Mouse (Mus musculus): ENCODE measurements around the gene Slc38a5. TPM values are rescaled to one million over a fixed set of nuclear protein-coding genes. Genes with fewer than 3 reads are reported as not detected.

Slc38a5 gene
- polyA plus RNA-seq (2016; fragmentation: Nextera tagmentation; extraction: Ambion mirVana) = 6.4 and 6.9 TPM in 2 replicates

GRCm38 (mm10) chrX:8271083-8271820 is at the start of gene Slc38a5:
Slc38a5 (plus strand) TSS chrX:8271133.
- H3K4me2 ChIP-seq (replicated peaks) = peak within 1 kb of the TSS; percentile 43
- H3K27me3 ChIP-seq (replicated peaks) = no peaks in the 10 kb centered on the region
- H3K4me3 ChIP-seq = no peak within 1 kb of the TSS
- ATAC-seq (ENCODE audit: low FRiP score, low read depth) = no peak
- no peak within 1 kb of the TSS for H3K27ac ChIP-seq
- WGBS = 10% methylated on average over 10 of the region's 15 CpGs
- H3K9ac ChIP-seq = no peak within 1 kb of the TSS
- H3K36me3 ChIP-seq = no peaks in the 10 kb centered on the region
- no peaks in the 10 kb centered on the region for H3K4me1 ChIP-seq
- H3K9me3 ChIP-seq = no peaks in the 10 kb centered on the region

- ATAC-seq (ENCODE audit: low FRiP score, low read depth) = no peak
- H3K27ac ChIP-seq = no peak overlapping the region
- H3K36me3 ChIP-seq = no peaks in the 10 kb centered on the region
- WGBS = 74% methylated on average over 3 of the region's 3 CpGs
- no peak overlapping the region for H3K4me2 ChIP-seq (replicated peaks)
- no peak overlapping the region for H3K4me3 ChIP-seq
- no peaks in the 10 kb centered on the region for H3K9me3 ChIP-seq
- H3K9ac ChIP-seq = no peak overlapping the region
- H3K27me3 ChIP-seq (replicated peaks) = no peaks in the 10 kb centered on the region
- H3K4me1 ChIP-seq = no peaks in the 10 kb centered on the region
These were observed 48.6 kb upstream of the Slc38a5 start for GRCm38 (mm10) chrX:8222296-8222677.

- Histone ChIP-seq H3K9ac (no peak overlapping the region), H3K4me1 (no peaks in the 10 kb centered on the region), H3K4me2 (replicated peaks) (no peak overlapping the region), H3K9me3 (no peaks in the 10 kb centered on the region), H3K27ac (no peak overlapping the region), H3K36me3 (no peaks in the 10 kb centered on the region), H3K4me3 (no peak overlapping the region), H3K27me3 (replicated peaks) (no peaks in the 10 kb centered on the region)
- WGBS = 70% methylated on average over 7 of the region's 7 CpGs
- no peak for ATAC-seq (ENCODE audit: low FRiP score, low read depth)
These were observed 48.1 kb upstream of the Slc38a5 start for GRCm38 (mm10) chrX:8222678-8223421.

- no peaks in the 10 kb centered on the region for H3K9me3 ChIP-seq
- no peaks in the 10 kb centered on the region for H3K27me3 ChIP-seq (replicated peaks)
- H3K4me1 ChIP-seq = no peaks in the 10 kb centered on the region
- H3K4me2 ChIP-seq (replicated peaks) = no peak overlapping the region
- WGBS = 94% methylated on average over 7 of the region's 7 CpGs
- no peak overlapping the region for H3K4me3 ChIP-seq
- no peak overlapping the region for H3K27ac ChIP-seq
- no peak for ATAC-seq (ENCODE audit: low FRiP score, low read depth)
- H3K36me3 ChIP-seq = no peaks in the 10 kb centered on the region
- no peak overlapping the region for H3K9ac ChIP-seq
These were observed 47.5 kb upstream of the Slc38a5 start for GRCm38 (mm10) chrX:8223473-8223872.

- Histone ChIP-seq H3K4me1 (no peaks in the 10 kb centered on the region), H3K9ac (no peak overlapping the region), H3K4me2 (replicated peaks) (no peak overlapping the region), H3K36me3 (no peaks in the 10 kb centered on the region), H3K27ac (no peak overlapping the region), H3K4me3 (no peak overlapping the region), H3K27me3 (replicated peaks) (no peaks in the 10 kb centered on the region), H3K9me3 (no peaks in the 10 kb centered on the region)
- 83% methylated on average over 4 of the region's 4 CpGs for WGBS
- ATAC-seq (ENCODE audit: low FRiP score, low read depth) = no peak
These were observed 40.7 kb upstream of the Slc38a5 start for GRCm38 (mm10) chrX:8230272-8230671.

- Histone ChIP-seq H3K4me2 (replicated peaks) (no peak overlapping the region), H3K27me3 (replicated peaks) (no peaks in the 10 kb centered on the region), H3K9me3 (no peaks in the 10 kb centered on the region), H3K4me3 (no peak overlapping the region), H3K27ac (no peak overlapping the region), H3K36me3 (no peaks in the 10 kb centered on the region), H3K9ac (no peak overlapping the region), H3K4me1 (no peaks in the 10 kb centered on the region)
- 89% methylated on average over 3 of the region's 3 CpGs for WGBS
- ATAC-seq (ENCODE audit: low FRiP score, low read depth) = no peak
These were observed 37.3 kb upstream of the Slc38a5 start for GRCm38 (mm10) chrX:8233602-8234001.

GRCm38 (mm10) chrX:8236704-8237103 is 34.2 kb upstream of the Slc38a5 start:
- no peaks in the 10 kb centered on the region for H3K9me3 ChIP-seq
- no peak overlapping the region for H3K4me3 ChIP-seq
- peaks cover 4% of the 10 kb centered on the region; the same call in 1 of the 2 replicates for H3K36me3 ChIP-seq
- H3K4me1 ChIP-seq = no peaks in the 10 kb centered on the region
- H3K9ac ChIP-seq = no peak overlapping the region
- no peak for ATAC-seq (ENCODE audit: low FRiP score, low read depth)
- H3K27ac ChIP-seq = no peak overlapping the region
- no peak overlapping the region for H3K4me2 ChIP-seq (replicated peaks)
- H3K27me3 ChIP-seq (replicated peaks) = no peaks in the 10 kb centered on the region
- 93% methylated on average over 2 of the region's 2 CpGs for WGBS

- Histone ChIP-seq H3K9ac (no peak overlapping the region), H3K4me2 (replicated peaks) (no peak overlapping the region), H3K36me3 (peaks cover 4% of the 10 kb centered on the region; the same call in 1 of the 2 replicates), H3K4me1 (no peaks in the 10 kb centered on the region), H3K4me3 (no peak overlapping the region), H3K9me3 (no peaks in the 10 kb centered on the region), H3K27me3 (replicated peaks) (no peaks in the 10 kb centered on the region), H3K27ac (no peak overlapping the region)
- no peak for ATAC-seq (ENCODE audit: low FRiP score, low read depth)
- WGBS = 74% methylated on average over 13 of the region's 13 CpGs
These were observed 32.0 kb upstream of the Slc38a5 start for GRCm38 (mm10) chrX:8238804-8239395.

GRCm38 (mm10) chrX:8247680-8248079 is 23.3 kb upstream of the Slc38a5 start:
- Histone ChIP-seq H3K27ac (no peak overlapping the region), H3K4me1 (peaks cover 6% of the 10 kb centered on the region), H3K4me3 (no peak overlapping the region), H3K9me3 (no peaks in the 10 kb centered on the region), H3K4me2 (replicated peaks) (no peak overlapping the region), H3K9ac (no peak overlapping the region), H3K27me3 (replicated peaks) (no peaks in the 10 kb centered on the region), H3K36me3 (peaks cover 9% of the 10 kb centered on the region; the same call in 1 of the 2 replicates)
- ATAC-seq (ENCODE audit: low FRiP score, low read depth) = no peak
- 85% methylated on average over 2 of the region's 2 CpGs for whole genome bisulfite sequencing

GRCm38 (mm10) chrX:8248542-8249120 is 22.3 kb upstream of the Slc38a5 start:
- Histone ChIP-seq H3K4me3 (no peak overlapping the region), H3K36me3 (peaks cover 9% of the 10 kb centered on the region; the same call in 1 of the 2 replicates), H3K9me3 (no peaks in the 10 kb centered on the region), H3K27ac (no peak overlapping the region), H3K27me3 (replicated peaks) (no peaks in the 10 kb centered on the region), H3K9ac (no peak overlapping the region), H3K4me2 (replicated peaks) (no peak overlapping the region), H3K4me1 (peaks cover 6% of the 10 kb centered on the region)
- ATAC-seq (ENCODE audit: low FRiP score, low read depth) = no peak
- 87% methylated on average over 8 of the region's 8 CpGs for WGBS

- no peak overlapping the region for H3K27ac ChIP-seq
- peak; percentile 69 for ATAC-seq (ENCODE audit: low FRiP score, low read depth)
- WGBS = 16% methylated on average over 18 of the region's 18 CpGs
These were observed 19.1 kb upstream of the Slc38a5 start for GRCm38 (mm10) chrX:8251789-8252333.

More at GRCm38 (mm10) chrX:8251789-8252333, 19.1 kb upstream of the Slc38a5 start:
- H3K9ac ChIP-seq = peak overlapping the region; percentile 54
- H3K4me1 ChIP-seq = peaks cover 6% of the 10 kb centered on the region
- peak overlapping the region; percentile 48 for H3K4me3 ChIP-seq
- H3K4me2 ChIP-seq (replicated peaks) = peak overlapping the region; percentile 61
- no peaks in the 10 kb centered on the region for H3K9me3 ChIP-seq
- no peaks in the 10 kb centered on the region for H3K36me3 ChIP-seq
- no peaks in the 10 kb centered on the region for H3K27me3 ChIP-seq (replicated peaks)

Data from neural tube, embryonic 12.5 days (tissue).